Mouse (Mus musculus): ENCODE measurements at regions not wholly inside any gene's neighbourhood (a gene's known extent, or its start where the extent isn't known, plus 50 kb on each side); places are given as distances from the start of the nearest gene placed in this dataset.

- Histone ChIP-seq H3K4me3 (ENCODE audit: low read length) (no peak overlapping the region), H3K27me3 (replicated peaks; ENCODE audit: control insufficient read depth, insufficient read depth, low read length) (no peaks in the 10 kb centered on the region), H3K4me1 (ENCODE audit: control insufficient read depth, insufficient read depth, low read depth, low read length) (no peaks in the 10 kb centered on the region), H3K9me3 (ENCODE audit: control insufficient read depth, low read length) (no peaks in the 10 kb centered on the region), H3K36me3 (ENCODE audit: control insufficient read depth, insufficient read depth, low read length) (no peaks in the 10 kb centered on the region), H3K9ac (ENCODE audit: low read depth, low read length) (no peak overlapping the region), H3K4me2 (ENCODE audit: low read length) (no peak overlapping the region), H3K27ac (ENCODE audit: low read depth, low read length) (no peak overlapping the region)
- no peak for ATAC-seq
- WGBS: 47% methylated on average over 5 of the region's 5 CpGs
Observed at GRCm38 (mm10) chr3:149901783-149902182, 911.4 kb upstream of the Adgrl2 start.

- no peaks in the 10 kb centered on the region for H3K27me3 ChIP-seq (replicated peaks; ENCODE audit: control insufficient read depth, insufficient read depth, low read length)
- no peaks in the 10 kb centered on the region for H3K4me1 ChIP-seq (ENCODE audit: control insufficient read depth, insufficient read depth, low read depth, low read length)
- H3K9me3 ChIP-seq (ENCODE audit: control insufficient read depth, low read length): no peaks in the 10 kb centered on the region
- H3K9ac ChIP-seq (ENCODE audit: low read depth, low read length): no peak overlapping the region
- H3K36me3 ChIP-seq (ENCODE audit: control insufficient read depth, insufficient read depth, low read length): no peaks in the 10 kb centered on the region
- no peak overlapping the region for H3K4me3 ChIP-seq (ENCODE audit: low read length)
- 64% methylated on average over 1 of the region's 1 CpGs for WGBS
- ATAC-seq: no peak
- H3K4me2 ChIP-seq (ENCODE audit: low read length): no peak overlapping the region
- no peak overlapping the region for H3K27ac ChIP-seq (ENCODE audit: low read depth, low read length)
Observed at GRCm38 (mm10) chr3:149876553-149876952, 886.2 kb upstream of the Adgrl2 start.

GRCm38 (mm10) chr3:149865945-149866344 is 875.6 kb upstream of the Adgrl2 start:
- H3K27me3 ChIP-seq (replicated peaks; ENCODE audit: control insufficient read depth, insufficient read depth, low read length): no peaks in the 10 kb centered on the region
- WGBS: 85% methylated on average over 2 of the region's 2 CpGs
- no peak overlapping the region for H3K4me2 ChIP-seq (ENCODE audit: low read length)
- no peak for ATAC-seq
- H3K27ac ChIP-seq (ENCODE audit: low read depth, low read length): no peak overlapping the region
- H3K9me3 ChIP-seq (ENCODE audit: control insufficient read depth, low read length): no peaks in the 10 kb centered on the region
- no peaks in the 10 kb centered on the region for H3K36me3 ChIP-seq (ENCODE audit: control insufficient read depth, insufficient read depth, low read length)
- no peak overlapping the region for H3K4me3 ChIP-seq (ENCODE audit: low read length)
- no peak overlapping the region for H3K9ac ChIP-seq (ENCODE audit: low read depth, low read length)
- no peaks in the 10 kb centered on the region for H3K4me1 ChIP-seq (ENCODE audit: control insufficient read depth, insufficient read depth, low read depth, low read length)

GRCm38 (mm10) chr3:149846941-149847539 is 856.7 kb upstream of the Adgrl2 start:
- H3K27me3 ChIP-seq (replicated peaks; ENCODE audit: control insufficient read depth, insufficient read depth, low read length): no peaks in the 10 kb centered on the region
- no peaks in the 10 kb centered on the region for H3K9me3 ChIP-seq (ENCODE audit: control insufficient read depth, low read length)
- H3K9ac ChIP-seq (ENCODE audit: low read depth, low read length): no peak overlapping the region
- H3K4me3 ChIP-seq (ENCODE audit: low read length): no peak overlapping the region
- H3K4me2 ChIP-seq (ENCODE audit: low read length): no peak overlapping the region
- ATAC-seq: no peak
- no peaks in the 10 kb centered on the region for H3K36me3 ChIP-seq (ENCODE audit: control insufficient read depth, insufficient read depth, low read length)
- H3K4me1 ChIP-seq (ENCODE audit: control insufficient read depth, insufficient read depth, low read depth, low read length): peaks cover 3% of the 10 kb centered on the region; the same call in 1 of the 2 replicates
- 76% methylated on average over 7 of the region's 7 CpGs for WGBS
- H3K27ac ChIP-seq (ENCODE audit: low read depth, low read length): no peak overlapping the region

GRCm38 (mm10) chr3:149845826-149846486 is 855.6 kb upstream of the Adgrl2 start:
- WGBS: 57% methylated on average over 3 of the region's 3 CpGs
- Histone ChIP-seq H3K36me3 (ENCODE audit: control insufficient read depth, insufficient read depth, low read length) (no peaks in the 10 kb centered on the region), H3K4me2 (ENCODE audit: low read length) (no peak overlapping the region), H3K4me1 (ENCODE audit: control insufficient read depth, insufficient read depth, low read depth, low read length) (peaks cover 3% of the 10 kb centered on the region; the same call in 1 of the 2 replicates), H3K27me3 (replicated peaks; ENCODE audit: control insufficient read depth, insufficient read depth, low read length) (no peaks in the 10 kb centered on the region), H3K4me3 (ENCODE audit: low read length) (no peak overlapping the region), H3K27ac (ENCODE audit: low read depth, low read length) (no peak overlapping the region), H3K9me3 (ENCODE audit: control insufficient read depth, low read length) (no peaks in the 10 kb centered on the region), H3K9ac (ENCODE audit: low read depth, low read length) (no peak overlapping the region)
- ATAC-seq: no peak

GRCm38 (mm10) chr3:149845083-149845825 is 854.9 kb upstream of the Adgrl2 start:
- peaks cover 3% of the 10 kb centered on the region; the same call in 1 of the 2 replicates for H3K4me1 ChIP-seq (ENCODE audit: control insufficient read depth, insufficient read depth, low read depth, low read length)
- H3K27me3 ChIP-seq (replicated peaks; ENCODE audit: control insufficient read depth, insufficient read depth, low read length): no peaks in the 10 kb centered on the region
- peak overlapping the region; percentile 13 for H3K4me3 ChIP-seq (ENCODE audit: low read length)
- H3K4me2 ChIP-seq (ENCODE audit: low read length): peak overlapping the region; percentile 52
- H3K36me3 ChIP-seq (ENCODE audit: control insufficient read depth, insufficient read depth, low read length): no peaks in the 10 kb centered on the region
- H3K9me3 ChIP-seq (ENCODE audit: control insufficient read depth, low read length): no peaks in the 10 kb centered on the region
- peak; percentile 84 for ATAC-seq
- H3K27ac ChIP-seq (ENCODE audit: low read depth, low read length): no peak overlapping the region
- WGBS: 16% methylated on average over 18 of the region's 18 CpGs
- H3K9ac ChIP-seq (ENCODE audit: low read depth, low read length): 0 out of 2 replicates have a peak overlapping the region, but pooled peaks have one; percentile 30

GRCm38 (mm10) chr3:149837921-149838320 is 847.6 kb upstream of the Adgrl2 start:
- ATAC-seq: no peak
- Histone ChIP-seq H3K4me3 (ENCODE audit: low read length) (no peak overlapping the region), H3K27me3 (replicated peaks; ENCODE audit: control insufficient read depth, insufficient read depth, low read length) (no peaks in the 10 kb centered on the region), H3K36me3 (ENCODE audit: control insufficient read depth, insufficient read depth, low read length) (no peaks in the 10 kb centered on the region), H3K27ac (ENCODE audit: low read depth, low read length) (no peak overlapping the region), H3K9ac (ENCODE audit: low read depth, low read length) (no peak overlapping the region), H3K4me1 (ENCODE audit: control insufficient read depth, insufficient read depth, low read depth, low read length) (no peaks in the 10 kb centered on the region), H3K4me2 (ENCODE audit: low read length) (no peak overlapping the region), H3K9me3 (ENCODE audit: control insufficient read depth, low read length) (no peaks in the 10 kb centered on the region)

GRCm38 (mm10) chr3:149836467-149837233 is 846.3 kb upstream of the Adgrl2 start:
- Histone ChIP-seq H3K36me3 (ENCODE audit: control insufficient read depth, insufficient read depth, low read length) (no peaks in the 10 kb centered on the region), H3K4me1 (ENCODE audit: control insufficient read depth, insufficient read depth, low read depth, low read length) (no peaks in the 10 kb centered on the region), H3K27ac (ENCODE audit: low read depth, low read length) (no peak overlapping the region), H3K4me2 (ENCODE audit: low read length) (peak overlapping the region; percentile 11), H3K27me3 (replicated peaks; ENCODE audit: control insufficient read depth, insufficient read depth, low read length) (no peaks in the 10 kb centered on the region), H3K9me3 (ENCODE audit: control insufficient read depth, low read length) (no peaks in the 10 kb centered on the region), H3K9ac (ENCODE audit: low read depth, low read length) (no peak overlapping the region), H3K4me3 (ENCODE audit: low read length) (no peak overlapping the region)
- 39% methylated on average over 11 of the region's 11 CpGs for WGBS
- ATAC-seq: no peak

- no peak overlapping the region for H3K4me3 ChIP-seq (ENCODE audit: low read length)
- WGBS: 61% methylated on average over 2 of the region's 2 CpGs
- ATAC-seq: no peak
- no peaks in the 10 kb centered on the region for H3K9me3 ChIP-seq (ENCODE audit: control insufficient read depth, low read length)
- H3K27ac ChIP-seq (ENCODE audit: low read depth, low read length): no peak overlapping the region
- H3K9ac ChIP-seq (ENCODE audit: low read depth, low read length): no peak overlapping the region
- H3K36me3 ChIP-seq (ENCODE audit: control insufficient read depth, insufficient read depth, low read length): no peaks in the 10 kb centered on the region
- no peaks in the 10 kb centered on the region for H3K4me1 ChIP-seq (ENCODE audit: control insufficient read depth, insufficient read depth, low read depth, low read length)
- H3K27me3 ChIP-seq (replicated peaks; ENCODE audit: control insufficient read depth, insufficient read depth, low read length): no peaks in the 10 kb centered on the region
- no peak overlapping the region for H3K4me2 ChIP-seq (ENCODE audit: low read length)
Observed at GRCm38 (mm10) chr3:149827181-149827580, 836.8 kb upstream of the Adgrl2 start.
